Mouse (Mus musculus) heart, embryonic 13.5 days (tissue): ENCODE data around the gene Epm2aip1. TPM values are rescaled to one million over a fixed set of nuclear protein-coding genes. Genes with fewer than 3 reads are reported as not detected.

ENCODE experiments used
- ATAC-seq: fragments of 200-750 bp; cut with Nextera tagmentation; 2 replicates; pipeline ENCODE4 v1.8.0; 2017; ENCODE audit warnings: moderate TSS enrichment; ENCODE audit not compliant: insufficient number of reproducible peaks, low FRiP score, low TSS enrichment; ENCODE audit errors: extremely low read depth
- H3K27ac ChIP-seq: fragments of 300-500 bp; sonication (generic); replicated peaks from 2 replicates; pipeline ENCODE4 v1.5.1; 2015; ENCODE audit warnings: moderate library complexity, mild to moderate bottlenecking, inconsistent platforms
- H3K27me3 ChIP-seq: fragments of 300-500 bp; sonication (generic); replicated peaks from 2 replicates; pipeline ENCODE4 v1.6.1; 2015; ENCODE audit warnings: mild to moderate bottlenecking, inconsistent platforms
- H3K36me3 ChIP-seq: fragments of 300-500 bp; sonication (generic); 2 replicates; pipeline ENCODE4 v1.6.1; 2015; ENCODE audit warnings: mild to moderate bottlenecking, inconsistent platforms
- H3K4me1 ChIP-seq: fragments of 300-500 bp; sonication (generic); 2 replicates; pipeline ENCODE4 v1.6.1; 2015; ENCODE audit warnings: inconsistent platforms
- H3K4me2 ChIP-seq: fragments of 300-500 bp; sonication (generic); 2 replicates; pipeline ENCODE4 v1.6.1; 2015; ENCODE audit warnings: inconsistent platforms, mild to moderate bottlenecking, moderate library complexity
- H3K4me3 ChIP-seq: fragments of 300-500 bp; sonication (generic); 2 replicates; pipeline ENCODE4 v1.5.1; 2015; ENCODE audit warnings: moderate library complexity, mild to moderate bottlenecking, inconsistent platforms
- H3K9ac ChIP-seq: fragments of 300-500 bp; sonication (generic); 2 replicates; pipeline ENCODE4 v1.6.1; 2015; ENCODE audit warnings: inconsistent platforms, mild to moderate bottlenecking, moderate library complexity
- H3K9me3 ChIP-seq: fragments of 300-500 bp; sonication (generic); 2 replicates; pipeline ENCODE4 v1.6.1; 2016; ENCODE audit warnings: inconsistent platforms
- WGBS: fragments of 180-500 bp; shearing (Covaris S2); methylation state at CpG from one replicate; pipeline ENCODE4 v1.1.7; 2015; ENCODE audit warnings: mixed read lengths; 5-methylcytosine and 5-hydroxymethylcytosine counted together
- polyA plus RNA-seq: library from polyadenylated mRNA; unstranded; fragments of >200 nt; fragmentation: Nextera tagmentation; extraction: Ambion mirVana; gene quantifications from 2 replicates; pipeline ENCODE4 v1.2.1, GENCODE M21; 2015

The Epm2aip1 gene
- polyA plus RNA-seq, 1 experiment from 2014 or later: 17.6 TPM

GRCm38 (mm10) chr9:111289294-111289831, 17.6 kb downstream of the Epm2aip1 start:
- ATAC-seq: no peak
- Histone ChIP-seq H3K36me3 (no peaks in the 10 kb centered on the region), H3K4me3 (peak overlapping the region; percentile 23; the same call in 1 of the 2 replicates), H3K4me1 (peaks cover 17% of the 10 kb centered on the region), H3K4me2 (peak overlapping the region; percentile 56), H3K27me3 (no peaks in the 10 kb centered on the region), H3K27ac (peak overlapping the region; percentile 26; the same call in 1 of the 2 replicates), H3K9me3 (no peaks in the 10 kb centered on the region), H3K9ac (peak overlapping the region; percentile 8; the same call in 1 of the 2 replicates)
- 50% methylated on average over 9 of the region's 9 CpGs for WGBS

DNA sequence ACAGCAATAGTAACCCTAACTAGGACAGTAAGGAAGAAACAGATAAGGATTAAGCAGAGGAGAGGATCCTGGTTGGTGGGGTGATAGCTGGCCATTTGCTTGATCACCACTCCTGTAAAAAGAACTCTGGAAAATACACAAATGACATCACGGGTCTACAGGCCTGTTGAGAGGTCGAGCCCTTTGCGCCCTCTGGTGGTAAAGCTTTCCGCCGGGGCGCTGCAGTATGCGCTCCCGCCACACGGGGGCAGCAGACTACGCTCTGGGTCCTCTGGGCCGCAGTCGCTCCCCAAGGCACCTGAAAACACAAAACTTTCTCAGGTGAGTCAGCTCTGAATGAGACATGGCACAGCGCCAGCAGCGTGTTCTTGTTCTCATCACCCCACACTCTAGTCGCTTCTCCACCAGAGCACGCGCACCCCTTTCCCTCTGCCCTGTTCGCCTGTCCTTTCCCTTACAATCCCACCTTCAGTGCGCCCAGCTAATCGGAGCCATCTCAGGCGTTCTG, 18.2 kb downstream of the Epm2aip1 start:
- Histone ChIP-seq H3K4me3 (peak overlapping the region; percentile 23; the same call in 1 of the 2 replicates), H3K36me3 (no peaks in the 10 kb centered on the region), H3K9ac (peak overlapping the region; percentile 8; the same call in 1 of the 2 replicates), H3K9me3 (no peaks in the 10 kb centered on the region), H3K27ac (peak overlapping the region; percentile 26; the same call in 1 of the 2 replicates), H3K4me2 (peak overlapping the region; percentile 56), H3K27me3 (no peaks in the 10 kb centered on the region), H3K4me1 (peaks cover 17% of the 10 kb centered on the region)
- 13% methylated on average over 21 of the region's 21 CpGs for WGBS
- peak; percentile 31; the same call in 1 of the 2 replicates for ATAC-seq

GRCm38 (mm10) chr9:111290539-111291100, 18.9 kb downstream of the Epm2aip1 start:
- Histone ChIP-seq H3K4me1 (peaks cover 14% of the 10 kb centered on the region), H3K4me3 (no peak overlapping the region), H3K36me3 (no peaks in the 10 kb centered on the region), H3K4me2 (no peak overlapping the region), H3K27me3 (no peaks in the 10 kb centered on the region), H3K9me3 (no peaks in the 10 kb centered on the region), H3K27ac (no peak overlapping the region), H3K9ac (no peak overlapping the region)
- no peak for ATAC-seq
- WGBS: 71% methylated on average over 11 of the region's 11 CpGs

DNA sequence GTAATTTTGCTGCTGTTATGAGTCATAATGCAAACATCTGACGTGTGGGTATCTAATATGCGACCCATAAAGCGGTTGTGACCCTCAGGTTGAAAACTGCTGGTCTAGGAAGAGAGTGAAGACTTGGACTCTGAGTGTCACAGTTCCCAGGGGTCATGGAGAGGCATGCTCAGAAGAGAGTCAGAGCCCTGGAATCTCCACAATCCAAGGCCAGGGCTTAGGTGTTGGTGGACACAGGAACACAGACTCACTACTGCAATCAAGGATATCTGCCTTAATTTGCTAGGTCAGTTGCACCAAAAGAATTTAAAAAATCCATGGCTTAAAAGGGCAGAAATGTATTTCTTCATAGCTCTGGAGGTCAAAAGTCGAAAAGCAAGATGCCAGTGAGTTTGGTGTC, 21.5 kb downstream of the Epm2aip1 start:
- H3K9ac ChIP-seq: no peak overlapping the region
- WGBS: 75% methylated on average over 4 of the region's 4 CpGs
- H3K4me2 ChIP-seq: no peak overlapping the region
- H3K36me3 ChIP-seq: no peaks in the 10 kb centered on the region
- H3K9me3 ChIP-seq: no peaks in the 10 kb centered on the region
- no peak overlapping the region for H3K4me3 ChIP-seq
- 0 out of 2 replicates have a peak, but pooled peaks cover 8% of the 10 kb centered on the region for H3K4me1 ChIP-seq
- no peaks in the 10 kb centered on the region for H3K27me3 ChIP-seq
- ATAC-seq: no peak
- no peak overlapping the region for H3K27ac ChIP-seq

- ATAC-seq: no peak
- 83% methylated on average over 6 of the region's 6 CpGs for WGBS
- Histone ChIP-seq H3K27ac (no peak overlapping the region), H3K4me1 (0 out of 2 replicates have a peak, but pooled peaks cover 3% of the 10 kb centered on the region), H3K36me3 (no peaks in the 10 kb centered on the region), H3K4me3 (no peak overlapping the region), H3K9me3 (no peaks in the 10 kb centered on the region), H3K27me3 (no peaks in the 10 kb centered on the region), H3K9ac (no peak overlapping the region), H3K4me2 (no peak overlapping the region)
Observed at GRCm38 (mm10) chr9:111294911-111295310, 23.2 kb downstream of the Epm2aip1 start.

GRCm38 (mm10) chr9:111295323-111295722, 23.6 kb downstream of the Epm2aip1 start:
- no peak overlapping the region for H3K9ac ChIP-seq
- WGBS: 66% methylated on average over 2 of the region's 2 CpGs
- H3K27ac ChIP-seq: no peak overlapping the region
- ATAC-seq: no peak
- no peaks in the 10 kb centered on the region for H3K36me3 ChIP-seq
- H3K4me3 ChIP-seq: no peak overlapping the region
- H3K9me3 ChIP-seq: no peaks in the 10 kb centered on the region
- H3K4me2 ChIP-seq: no peak overlapping the region
- no peaks in the 10 kb centered on the region for H3K4me1 ChIP-seq
- no peaks in the 10 kb centered on the region for H3K27me3 ChIP-seq

- H3K27ac ChIP-seq: no peak overlapping the region
- H3K4me2 ChIP-seq: no peak overlapping the region
- 68% methylated on average over 7 of the region's 7 CpGs for WGBS
- ATAC-seq: no peak
- H3K9ac ChIP-seq: no peak overlapping the region
- H3K36me3 ChIP-seq: no peaks in the 10 kb centered on the region
- no peaks in the 10 kb centered on the region for H3K27me3 ChIP-seq
- H3K4me3 ChIP-seq: no peak overlapping the region
- no peaks in the 10 kb centered on the region for H3K9me3 ChIP-seq
- no peaks in the 10 kb centered on the region for H3K4me1 ChIP-seq
Observed at GRCm38 (mm10) chr9:111296433-111296832, 24.7 kb downstream of the Epm2aip1 start.

GRCm38 (mm10) chr9:111298606-111299005, 26.9 kb downstream of the Epm2aip1 start:
- H3K9me3 ChIP-seq: no peaks in the 10 kb centered on the region
- no peak overlapping the region for H3K27ac ChIP-seq
- ATAC-seq: no peak
- no peak overlapping the region for H3K4me3 ChIP-seq
- H3K36me3 ChIP-seq: no peaks in the 10 kb centered on the region
- H3K4me2 ChIP-seq: no peak overlapping the region
- no peak overlapping the region for H3K9ac ChIP-seq
- WGBS: 63% methylated on average over 2 of the region's 2 CpGs
- H3K4me1 ChIP-seq: no peaks in the 10 kb centered on the region
- no peaks in the 10 kb centered on the region for H3K27me3 ChIP-seq

GRCm38 (mm10) chr9:111302196-111302831, 30.6 kb downstream of the Epm2aip1 start:
- Histone ChIP-seq H3K4me2 (no peak overlapping the region), H3K27me3 (no peaks in the 10 kb centered on the region), H3K4me1 (no peaks in the 10 kb centered on the region), H3K4me3 (no peak overlapping the region), H3K27ac (no peak overlapping the region), H3K9me3 (no peaks in the 10 kb centered on the region), H3K9ac (no peak overlapping the region), H3K36me3 (no peaks in the 10 kb centered on the region)
- 66% methylated on average over 12 of the region's 12 CpGs for WGBS
- ATAC-seq: no peak

- H3K4me1 ChIP-seq: no peaks in the 10 kb centered on the region
- WGBS: 79% methylated on average over 6 of the region's 6 CpGs
- no peaks in the 10 kb centered on the region for H3K36me3 ChIP-seq
- ATAC-seq: no peak
- H3K27ac ChIP-seq: no peak overlapping the region
- no peak overlapping the region for H3K4me2 ChIP-seq
- no peak overlapping the region for H3K9ac ChIP-seq
- H3K4me3 ChIP-seq: no peak overlapping the region
- peaks cover 6% of the 10 kb centered on the region for H3K27me3 ChIP-seq
- no peaks in the 10 kb centered on the region for H3K9me3 ChIP-seq
Observed at GRCm38 (mm10) chr9:111304036-111304435, 32.3 kb downstream of the Epm2aip1 start.

GRCm38 (mm10) chr9:111306142-111306541, 34.4 kb downstream of the Epm2aip1 start:
- Histone ChIP-seq H3K4me3 (no peak overlapping the region), H3K9ac (no peak overlapping the region), H3K9me3 (peaks cover 15% of the 10 kb centered on the region), H3K27me3 (peaks cover 27% of the 10 kb centered on the region), H3K4me1 (peaks cover under 1% of the 10 kb centered on the region; the same call in 1 of the 2 replicates), H3K36me3 (no peaks in the 10 kb centered on the region), H3K4me2 (no peak overlapping the region), H3K27ac (no peak overlapping the region)
- no peak for ATAC-seq
- WGBS: 73% methylated on average over 7 of the region's 7 CpGs
